Mouse (Mus musculus) neural tube, embryonic 11.5 days (tissue): ENCODE measurements around the gene Allc. TPM values are rescaled to one million over a fixed set of nuclear protein-coding genes. Genes with fewer than 3 reads are reported as not detected.

Source experiments
- ATAC-seq: fragments of 200-750 bp; cut with Nextera tagmentation; 2 replicates; pipeline ENCODE4 v1.8.0; 2017; ENCODE audit warnings: moderate number of reproducible peaks, mild to moderate bottlenecking, moderate TSS enrichment, moderate library complexity; ENCODE audit not compliant: insufficient read depth, low FRiP score, low TSS enrichment
- DNase-seq: peaks from one replicate; pipeline ENCODE4 v3.0.0-alpha.2; 2015; ENCODE audit warnings: low spot score
- H3K27ac ChIP-seq: fragments of 300-500 bp; sonication (generic); 2 replicates; pipeline ENCODE4 v1.5.1; 2014; ENCODE audit warnings: low read depth, mild to moderate bottlenecking, low read length
- H3K27me3 ChIP-seq: fragments of 300-500 bp; sonication (generic); 2 replicates; pipeline ENCODE4 v1.6.1; 2014; ENCODE audit warnings: mild to moderate bottlenecking, low read length, mixed read lengths; ENCODE audit not compliant: control insufficient read depth, insufficient read depth
- H3K36me3 ChIP-seq: fragments of 300-500 bp; sonication (generic); 2 replicates; pipeline ENCODE4 v1.6.1; 2014; ENCODE audit warnings: mild to moderate bottlenecking, low read length, moderate library complexity, mixed read lengths; ENCODE audit not compliant: control insufficient read depth, insufficient read depth
- H3K4me1 ChIP-seq: fragments of 300-500 bp; sonication (generic); 2 replicates; pipeline ENCODE4 v1.6.1; 2014; ENCODE audit warnings: low read length, mixed read lengths; ENCODE audit not compliant: control insufficient read depth, insufficient read depth
- H3K4me2 ChIP-seq: fragments of 300-500 bp; sonication (generic); 2 replicates; pipeline ENCODE4 v1.6.1; 2014; ENCODE audit warnings: low read depth, mild to moderate bottlenecking, moderate library complexity
- H3K4me3 ChIP-seq: fragments of 300-500 bp; sonication (generic); 2 replicates; pipeline ENCODE4 v1.5.1; 2014; ENCODE audit warnings: low read depth, low read length
- H3K9ac ChIP-seq: fragments of 300-500 bp; sonication (generic); 2 replicates; pipeline ENCODE4 v1.6.1; 2014; ENCODE audit warnings: mild to moderate bottlenecking, low read length
- H3K9me3 ChIP-seq: fragments of 300-500 bp; sonication (generic); 2 replicates; pipeline ENCODE4 v1.6.1; 2016; ENCODE audit warnings: low read length; ENCODE audit not compliant: control insufficient read depth
- WGBS: fragments of 180-500 bp; shearing (Covaris S2); extraction: QIAGEN DNeasy Blood & Tissue Kit; methylation state at CpG from one replicate; pipeline ENCODE4 v1.1.7; 2014; 5-methylcytosine and 5-hydroxymethylcytosine counted together
- polyA plus RNA-seq: library from polyadenylated mRNA; unstranded; fragments of >200 nt; fragmentation: Nextera tagmentation; extraction: Ambion mirVana; gene quantifications from 2 replicates; pipeline ENCODE4 v1.2.1, GENCODE M21; 2014

Allc gene
- not detected in 2 replicates for polyA plus RNA-seq

GRCm38 (mm10) chr12:28582423-28582822, at the start of gene Allc:
Allc (minus strand) TSS chr12:28582523.
- ATAC-seq (no peak), DNase-seq (no peak)
- Histone ChIP-seq H3K27ac (no peak within 1 kb of the TSS), H3K9me3 (no peaks in the 10 kb centered on the region), H3K27me3 (no peaks in the 10 kb centered on the region), H3K4me3 (no peak within 1 kb of the TSS), H3K9ac (no peak within 1 kb of the TSS), H3K36me3 (no peaks in the 10 kb centered on the region), H3K4me2 (no peak within 1 kb of the TSS), H3K4me1 (no peaks in the 10 kb centered on the region)
- 88% methylated on average over 8 of the region's 8 CpGs for WGBS

GRCm38 (mm10) chr12:28628436-28628835, 46.1 kb upstream of the Allc start:
- no peak for ATAC-seq

GRCm38 (mm10) chr12:28627092-28627491, 44.8 kb upstream of the Allc start:
- WGBS = 68% methylated on average over 4 of the region's 4 CpGs
- Histone ChIP-seq H3K4me3 (no peak overlapping the region), H3K27ac (no peak overlapping the region), H3K27me3 (no peaks in the 10 kb centered on the region), H3K4me1 (0 out of 2 replicates have a peak, but pooled peaks cover 2% of the 10 kb centered on the region), H3K36me3 (peaks cover 16% of the 10 kb centered on the region), H3K9me3 (no peaks in the 10 kb centered on the region), H3K4me2 (no peak overlapping the region), H3K9ac (no peak overlapping the region)
- ATAC-seq = no peak
- no peak for DNase-seq

More at GRCm38 (mm10) chr12:28628436-28628835, 46.1 kb upstream of the Allc start:
- no peak for DNase-seq
- WGBS = 89% methylated on average over 2 of the region's 2 CpGs
- no peak overlapping the region for H3K4me3 ChIP-seq
- H3K9ac ChIP-seq = no peak overlapping the region
- H3K36me3 ChIP-seq = peaks cover 26% of the 10 kb centered on the region
- H3K9me3 ChIP-seq = no peaks in the 10 kb centered on the region
- no peaks in the 10 kb centered on the region for H3K4me1 ChIP-seq
- no peak overlapping the region for H3K27ac ChIP-seq
- H3K4me2 ChIP-seq = no peak overlapping the region
- no peaks in the 10 kb centered on the region for H3K27me3 ChIP-seq

GRCm38 (mm10) chr12:28625407-28625806, 43.1 kb upstream of the Allc start:
- DNase-seq (no peak), ATAC-seq (no peak)
- Histone ChIP-seq H3K4me3 (no peak overlapping the region), H3K36me3 (peaks cover 7% of the 10 kb centered on the region), H3K27me3 (no peaks in the 10 kb centered on the region), H3K27ac (no peak overlapping the region), H3K4me2 (no peak overlapping the region), H3K9me3 (no peaks in the 10 kb centered on the region), H3K4me1 (0 out of 2 replicates have a peak, but pooled peaks cover 2% of the 10 kb centered on the region), H3K9ac (no peak overlapping the region)
- 85% methylated on average over 7 of the region's 7 CpGs for WGBS

- Histone ChIP-seq H3K4me3 (no peak overlapping the region), H3K9ac (no peak overlapping the region), H3K9me3 (no peaks in the 10 kb centered on the region), H3K36me3 (0 out of 2 replicates have a peak, but pooled peaks cover under 1% of the 10 kb centered on the region), H3K4me1 (0 out of 2 replicates have a peak, but pooled peaks cover 2% of the 10 kb centered on the region), H3K27me3 (no peaks in the 10 kb centered on the region), H3K27ac (no peak overlapping the region), H3K4me2 (no peak overlapping the region)
- WGBS = 82% methylated on average over 2 of the region's 2 CpGs
- ATAC-seq (no peak), DNase-seq (no peak)
Measured at GRCm38 (mm10) chr12:28624251-28624650, 41.9 kb upstream of the Allc start.

- Histone ChIP-seq H3K27me3 (no peaks in the 10 kb centered on the region), H3K27ac (no peak within 1 kb of the TSS), H3K4me2 (no peak within 1 kb of the TSS), H3K9ac (no peak within 1 kb of the TSS), H3K4me3 (no peak within 1 kb of the TSS), H3K9me3 (no peaks in the 10 kb centered on the region), H3K36me3 (no peaks in the 10 kb centered on the region), H3K4me1 (0 out of 2 replicates have a peak, but pooled peaks cover 2% of the 10 kb centered on the region)
- WGBS = 55% methylated on average over 5 of the region's 5 CpGs
- DNase-seq (no peak), ATAC-seq (no peak)
Measured at GRCm38 (mm10) chr12:28623195-28623594, 40.9 kb upstream of the Allc start, which contains the start of gene Colec11. Colec11 (minus strand) TSS chr12:28623377.

GRCm38 (mm10) chr12:28622641-28623040, 40.3 kb upstream of the Allc start:
- H3K27me3 ChIP-seq = no peaks in the 10 kb centered on the region
- WGBS = 73% methylated on average over 1 of the region's 1 CpGs
- no peak for DNase-seq
- no peak overlapping the region for H3K9ac ChIP-seq
- H3K4me2 ChIP-seq = no peak overlapping the region
- no peaks in the 10 kb centered on the region for H3K9me3 ChIP-seq
- H3K36me3 ChIP-seq = no peaks in the 10 kb centered on the region
- H3K4me1 ChIP-seq = 0 out of 2 replicates have a peak, but pooled peaks cover 2% of the 10 kb centered on the region
- H3K4me3 ChIP-seq = no peak overlapping the region
- ATAC-seq = no peak
- no peak overlapping the region for H3K27ac ChIP-seq

GRCm38 (mm10) chr12:28622167-28622532, 39.8 kb upstream of the Allc start:
- DNase-seq (no peak), ATAC-seq (no peak)
- H3K9me3 ChIP-seq = no peaks in the 10 kb centered on the region
- H3K9ac ChIP-seq = no peak overlapping the region
- no peak overlapping the region for H3K4me3 ChIP-seq
- no peaks in the 10 kb centered on the region for H3K27me3 ChIP-seq
- no peak overlapping the region for H3K27ac ChIP-seq
- no peaks in the 10 kb centered on the region for H3K36me3 ChIP-seq
- 54% methylated on average over 5 of the region's 5 CpGs for WGBS
- H3K4me2 ChIP-seq = no peak overlapping the region
- H3K4me1 ChIP-seq = 0 out of 2 replicates have a peak, but pooled peaks cover 2% of the 10 kb centered on the region

GRCm38 (mm10) chr12:28621451-28622166, 39.3 kb upstream of the Allc start:
- DNase-seq = no peak

More at GRCm38 (mm10) chr12:28621451-28622166, 39.3 kb upstream of the Allc start:
- Histone ChIP-seq H3K4me3 (no peak overlapping the region), H3K36me3 (no peaks in the 10 kb centered on the region), H3K27ac (no peak overlapping the region), H3K9me3 (no peaks in the 10 kb centered on the region), H3K27me3 (no peaks in the 10 kb centered on the region), H3K9ac (0 out of 2 replicates have a peak overlapping the region, but pooled peaks have one; percentile 8), H3K4me1 (0 out of 2 replicates have a peak, but pooled peaks cover 2% of the 10 kb centered on the region), H3K4me2 (no peak overlapping the region)
- WGBS = 38% methylated on average over 7 of the region's 7 CpGs
- no peak for ATAC-seq
